Mouse (Mus musculus) testis, adult 10 weeks (tissue): ENCODE measurements around the gene Zbtb20. TPM values are rescaled to one million over a fixed set of nuclear protein-coding genes. Genes with fewer than 3 reads are reported as not detected.

Experiments
- polyA plus RNA-seq: library from polyadenylated mRNA; stranded (reverse); fragments of 350-450 nt; fragmentation: Illumina TruSeq; extraction: RNeasy Lipid Tissue Mini Kit (QIAGEN cat#74804); gene quantifications from one replicate; pipeline ENCODE4 v1.2.3, GENCODE M21; 2014; ENCODE audit warnings: low read depth, low replicate concordance

Gene Zbtb20
- polyA plus RNA-seq, result 6.2 TPM

GRCm38 (mm10) chr16:42875852-42875980 is at the start of gene Zbtb20:
Zbtb20 (plus strand) TSS chr16:42875881.

GRCm38 (mm10) chr16:43663978-43664579 is 788.4 kb downstream of the Zbtb20 start, which contains the start of gene Tigit:
Tigit (minus strand) TSS chr16:43664146.

